8 mouse cellular contexts compared by ENCODE assay signal in the genomic region with DNA sequence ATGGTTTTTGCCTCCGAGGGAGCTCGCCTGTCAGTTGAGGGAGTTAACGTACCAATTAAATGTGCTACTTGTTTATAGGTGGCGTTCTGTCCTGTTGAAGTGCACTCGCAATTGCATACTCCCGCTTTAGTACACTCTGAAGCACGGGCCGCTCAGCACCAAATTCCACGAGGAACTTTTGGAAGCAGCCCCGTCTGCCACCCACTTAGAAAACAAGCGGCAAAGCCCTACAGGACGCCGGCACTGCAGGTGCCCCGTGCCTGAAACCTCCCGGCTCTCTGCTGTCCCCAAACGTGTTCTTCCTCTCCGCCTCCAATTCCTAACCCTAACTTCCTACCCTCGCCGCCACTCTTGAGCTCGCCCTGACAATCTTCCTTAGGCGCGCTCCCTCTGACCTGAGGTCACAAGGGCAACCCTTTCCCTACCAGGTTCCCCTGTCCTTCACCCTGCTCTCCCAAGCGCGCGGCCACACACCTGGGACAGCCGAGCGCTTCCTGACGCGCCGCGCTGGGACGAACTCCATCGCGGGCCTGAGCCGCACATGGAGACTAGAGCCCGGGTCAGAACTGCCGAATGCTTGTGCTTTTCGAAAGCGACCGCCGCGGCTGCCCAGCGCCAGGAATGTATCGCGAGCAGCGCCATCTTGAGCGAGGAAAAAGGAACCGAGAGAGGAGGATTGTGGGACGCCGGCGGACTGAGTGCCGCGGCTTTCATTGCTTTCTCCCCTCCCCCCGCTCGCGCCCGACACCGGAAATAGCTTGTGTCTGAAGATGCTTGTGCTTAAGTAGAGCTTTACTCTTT. TPM values are rescaled to one million over a fixed set of nuclear protein-coding genes. Genes with fewer than 3 reads are reported as not detected.
DNase-seq lines count a peak whose midpoint lies in the region; ATAC-seq and TF ChIP-seq lines count a peak whose summit lies in the region.

A gene (minus strand): TSS at position 674 of the 801 bp plus-strand sequence.

- H3K4me1 ChIP-seq in cerebellum, adult 2 months (ENCODE audit: control insufficient read depth, insufficient read depth, low read length), result no peaks in the 10 kb centered on the region
- no peaks in the 10 kb centered on the region for H3K4me1 ChIP-seq in forebrain, postnatal 0 days (ENCODE audit: insufficient read depth)
- H3K4me1 ChIP-seq in lung, embryonic 14.5 days (ENCODE audit: insufficient read depth), result no peaks in the 10 kb centered on the region

- peak within 1 kb of the TSS; percentile 89 for H3K4me3 ChIP-seq in cerebellum, adult 2 months (replicated peaks; ENCODE audit: insufficient read depth, low read depth, low read length)
- peak within 1 kb of the TSS; percentile 61 for H3K4me3 ChIP-seq in forebrain, postnatal 0 days (ENCODE audit: low read depth, low read length)
- H3K4me3 ChIP-seq in lung, embryonic 14.5 days (ENCODE audit: low read depth, low read length), result peak within 1 kb of the TSS; percentile 58

- DNase-seq in MEL-GATA-1-ER (ENCODE audit: extremely low read depth, low read depth), result peak; percentile 79
- DNase-seq in cerebellum, adult 2 months, result peak; percentile 84 to 85
- DNase-seq in forebrain, postnatal 0 days, result peak; percentile 89
- DNase-seq in heart, postnatal 4 days, result peak; percentile 88
- DNase-seq in layer of hippocampus, adult 8-10 months (ENCODE audit: low spot score in 2 of 2), result peak; percentile 70 to 84
- peak; percentile 89 for DNase-seq in lung, embryonic 14.5 days
- DNase-seq in testis, postnatal 14 days (ENCODE audit: low spot score), result peak; percentile 85

- ATAC-seq in forebrain, postnatal 0 days, result peak; percentile 98
- ATAC-seq in lung, embryonic 14.5 days (ENCODE audit: insufficient read depth), result peak; percentile 97
- ATAC-seq in neutrophil, adult 5-6 weeks (ENCODE audit: extremely low read depth, insufficient number of reproducible peaks, low FRiP score, poor library complexity, severe bottlenecking), result peak; percentile 97

- H3K4me2 ChIP-seq in forebrain, postnatal 0 days (ENCODE audit: low read depth), result peak within 1 kb of the TSS; percentile 45
- peak within 1 kb of the TSS; percentile 59 for H3K4me2 ChIP-seq in lung, embryonic 14.5 days

- TF ChIP-seq POLR2A in cerebellum, adult 2 months (IDR thresholded peaks at IDR 0.05; ENCODE audit: borderline replicate concordance, insufficient read depth, low read length), result no peak; the same call in 1 of the 2 replicates

- peak within 1 kb of the TSS; percentile 68 for H3K27ac ChIP-seq in cerebellum, adult 2 months (ENCODE audit: insufficient read depth, low read length)
- peak within 1 kb of the TSS; percentile 86 for H3K27ac ChIP-seq in forebrain, postnatal 0 days (ENCODE audit: low read depth, low read length)
- H3K27ac ChIP-seq in lung, embryonic 14.5 days (ENCODE audit: low read depth), result peak within 1 kb of the TSS; percentile 92

- no peaks in the 10 kb centered on the region for H3K27me3 ChIP-seq in cerebellum, adult 2 months (ENCODE audit: control insufficient read depth, insufficient read depth, low read length)
- no peaks in the 10 kb centered on the region for H3K27me3 ChIP-seq in forebrain, postnatal 0 days (ENCODE audit: insufficient read depth, low read length)
- H3K27me3 ChIP-seq in lung, embryonic 14.5 days (ENCODE audit: insufficient read depth, low read length), result no peaks in the 10 kb centered on the region

- H3K36me3 ChIP-seq in forebrain, postnatal 0 days (ENCODE audit: insufficient read depth), result no peaks in the 10 kb centered on the region
- no peaks in the 10 kb centered on the region for H3K36me3 ChIP-seq in lung, embryonic 14.5 days (ENCODE audit: insufficient read depth)

- WGBS in cerebellum, adult 2 months, result 9% methylated on average over 57 of the region's 58 CpGs
- 24% methylated on average over 58 of the region's 58 CpGs for WGBS in forebrain, postnatal 0 days
- 9% methylated on average over 58 of the region's 58 CpGs for WGBS in lung, embryonic 14.5 days

- no peak for TF ChIP-seq CTCF in cerebellum, adult 2 months (IDR thresholded peaks at IDR 0.05; ENCODE audit: borderline replicate concordance, insufficient read depth, low read depth, low read length)
- TF ChIP-seq CTCF in forebrain, postnatal 0 days (IDR thresholded peaks at IDR 0.05; ENCODE audit: low read depth), result peak; percentile 34
- no peak for TF ChIP-seq CTCF in lung, embryonic 14.5 days (IDR thresholded peaks at IDR 0.05; ENCODE audit: low read depth)

- H3K9me3 ChIP-seq in forebrain, postnatal 0 days (ENCODE audit: low read length), result no peaks in the 10 kb centered on the region
- H3K9me3 ChIP-seq in lung, embryonic 14.5 days (ENCODE audit: low read depth, low read length), result no peaks in the 10 kb centered on the region

- peak within 1 kb of the TSS; percentile 59 for H3K9ac ChIP-seq in forebrain, postnatal 0 days
- peak within 1 kb of the TSS; percentile 77 for H3K9ac ChIP-seq in lung, embryonic 14.5 days

RNA-seq across cellular contexts. Expression of the gene that starts here (rescaled TPM):
- polyA plus RNA-seq in cerebellum, adult 2 months (2012; rRNA removed), result 15.5 and 16.4 TPM in 2 replicates
- total RNA-seq in forebrain, postnatal 0 days (2014; rRNA removed), result 16.1 and 16.4 TPM in 2 replicates
- 2.8 and 3.4 TPM in 2 replicates for polyA plus RNA-seq in forebrain, postnatal 0 days (2015; fragmentation: Nextera tagmentation; extraction: Ambion mirVana)
- total RNA-seq in heart, postnatal 4 days (2021), result 10 to 100 TPM; 29.4 to 29.5 TPM
- 10 to 100 TPM; 26.5 to 31.2 (median 28.0) TPM for total RNA-seq in layer of hippocampus, adult 8-10 months (2022)
- 15.4 and 15.9 TPM in 2 replicates for polyA plus RNA-seq in lung, embryonic 14.5 days (2014; fragmentation: Nextera tagmentation; extraction: Ambion mirVana)
- total RNA-seq in neutrophil, adult 5-6 weeks (2017), result 24.8 and 36.7 TPM in 2 replicates

Comparison
In these comparisons a context has a peak if more than half of its experiments do, and no peak if none do; other contexts are left out.
1. Peak in every context shown above with its lines: DNase-seq, ATAC-seq, H3K4me3 ChIP-seq and H3K27ac ChIP-seq.